23 mouse cellular contexts compared by ENCODE assay signal in the genomic region with DNA sequence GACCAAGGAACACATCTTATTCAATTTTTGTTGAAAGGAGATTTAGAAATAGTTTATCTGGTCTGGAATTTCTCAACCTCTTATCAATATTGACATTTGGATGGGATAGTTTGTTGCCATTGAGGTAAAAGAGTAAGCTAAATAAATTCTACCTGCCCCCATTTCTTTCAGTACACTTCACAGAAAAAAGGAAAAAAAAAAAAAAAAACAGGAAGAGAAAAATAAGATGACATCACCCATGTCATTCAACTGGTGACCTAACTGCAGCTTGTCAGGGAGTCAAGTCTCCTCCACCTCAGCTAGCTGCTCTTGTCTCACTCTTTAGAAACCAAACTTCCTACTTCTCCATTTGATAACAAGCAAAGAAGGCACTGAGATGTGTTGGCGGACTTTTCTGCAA.
DNase-seq lines count a peak whose midpoint lies in the region; ATAC-seq and TF ChIP-seq lines count a peak whose summit lies in the region.
"Had no signal": no experiment of that assay in that cellular context is flagged by ENCODE, and none has a peak within 500 bp of the region (broad histone marks: within the 10 kb centered on the region; RNA-seq: fewer than 3 reads in every experiment).

No protein-coding gene starts in this region.

- peaks cover 29% of the 10 kb centered on the region for H3K4me1 ChIP-seq in liver, adult 2 months (ENCODE audit: control insufficient read depth, insufficient read depth, low read length)
- H3K4me1 ChIP-seq in bone marrow macrophage, adult 2 months (ENCODE audit: control insufficient read depth, insufficient read depth, low read length): peaks cover 74% of the 10 kb centered on the region
- H3K4me1 ChIP-seq: neural tube, embryonic 12.5 days had no signal

- TF ChIP-seq POLR2A in liver, adult 2 months (IDR thresholded peaks at IDR 0.05; ENCODE audit: extremely low read depth, insufficient read depth, low read length): no peak
- TF ChIP-seq POLR2A in bone marrow macrophage, adult 2 months (IDR thresholded peaks at IDR 0.05; ENCODE audit: borderline replicate concordance, low read depth, low read length): no peak

- TF ChIP-seq CTCF in liver, adult 2 months (IDR thresholded peaks at IDR 0.05; ENCODE audit: low read depth, low read length): no peak
- no peak for TF ChIP-seq CTCF in bone marrow macrophage, adult 2 months (IDR thresholded peaks at IDR 0.05; ENCODE audit: low read depth, low read length)

- peak overlapping the region; percentile 98 for H3K27ac ChIP-seq in liver, adult 2 months (replicated peaks; ENCODE audit: insufficient read depth, low read depth, low read length)
- H3K27ac ChIP-seq in bone marrow macrophage, adult 2 months (ENCODE audit: insufficient read depth, low read depth, low read length): peak overlapping the region; percentile 84
- H3K27ac ChIP-seq: heart, embryonic 10.5 days; hindbrain, embryonic 15.5 days; kidney, embryonic 15.5 days; neural tube, embryonic 12.5 days had no signal

- no peaks in the 10 kb centered on the region for H3K79me2 ChIP-seq in liver, adult 2 months (ENCODE audit: control insufficient read depth, insufficient read depth, low read length)

- no peak overlapping the region for H3K4me3 ChIP-seq in liver, adult 2 months (ENCODE audit: insufficient read depth, low read depth, low read length)
- H3K4me3 ChIP-seq in bone marrow macrophage, adult 2 months (ENCODE audit: insufficient read depth, low read length): no peak overlapping the region
- H3K4me3 ChIP-seq: heart, embryonic 10.5 days; hindbrain, embryonic 15.5 days; kidney, embryonic 15.5 days; neural tube, embryonic 12.5 days had no signal

- H3K9ac ChIP-seq in liver, adult 2 months (ENCODE audit: low read depth, low read length): peak overlapping the region; percentile 4; the same call in 1 of the 2 replicates
- H3K9ac ChIP-seq: hindbrain, embryonic 15.5 days; kidney, embryonic 15.5 days; lung, embryonic 14.5 days; neural tube, embryonic 12.5 days had no signal

- no peaks in the 10 kb centered on the region for H3K36me3 ChIP-seq in liver, adult 2 months (ENCODE audit: control insufficient read depth, insufficient read depth, low read length)
- H3K36me3 ChIP-seq: heart, embryonic 10.5 days; hindbrain, embryonic 15.5 days; kidney, embryonic 15.5 days; neural tube, embryonic 12.5 days had no signal

- H3K27me3 ChIP-seq in liver, adult 2 months (ENCODE audit: control insufficient read depth, insufficient read depth, low read length): no peaks in the 10 kb centered on the region
- H3K27me3 ChIP-seq: hindbrain, embryonic 15.5 days; kidney, embryonic 15.5 days; neural tube, embryonic 12.5 days had no signal

- DNase-seq in liver, adult 2 months (ENCODE audit: extremely low read depth, low read depth, low spot score): peak; percentile 96
- DNase-seq in liver (no peak), 416B (ENCODE audit: low read depth) (peak; percentile 63)
- no peak for DNase-seq in adrenal gland, postnatal 36 days
- no peak for DNase-seq in layer of hippocampus, postnatal 25 days (ENCODE audit: extremely low spot score in 1 of 2, low spot score in 1 of 2)
- no peak for DNase-seq in frontal cortex, postnatal 10 days (ENCODE audit: low spot score in 2 of 2)
- DNase-seq: adrenal gland, adult 8-10 months; cerebellum, adult 8-10 months; cerebellum, postnatal 36 days; kidney, postnatal 36 days; lung, embryonic 14.5 days; midbrain, embryonic 14.5 days; retina, postnatal 1 day; thymus, postnatal 14 days had no signal

- WGBS in liver, adult 2 months: 67% methylated on average over 1 of the region's 1 CpGs

- peak; percentile 68 for ATAC-seq in monocyte, adult 5-6 weeks (replicated peaks; ENCODE audit: insufficient number of reproducible peaks, low FRiP score, low TSS enrichment, poor library complexity, severe bottlenecking)
- ATAC-seq: activated CD4-positive, CD25-positive, alpha-beta regulatory T cell, adult 4 months; CD4-positive, CD25-positive, alpha-beta regulatory T cell, adult 4 months; forebrain, embryonic 14.5 days had no signal

Comparison
In these comparisons a context has a peak if more than half of its experiments do, and no peak if none do; other contexts are left out.
1. DNase-seq: peak in liver, adult 2 months (single experiment) and 416B (single experiment); none in liver (single experiment), adrenal gland, postnatal 36 days (0 of 2), layer of hippocampus, postnatal 25 days (0 of 2) and frontal cortex, postnatal 10 days (0 of 2).